Mouse (Mus musculus): Measurements from ENCODE around the gene Rhox4c. TPM values are rescaled to one million over a fixed set of nuclear protein-coding genes. Genes with fewer than 3 reads are reported as not detected.
"Not testable (repeated sequence)": the region's sequence is repeated elsewhere in the genome, so short reads cannot be mapped to it uniquely, and the experiment has no call there.

Rhox4c gene
- not detected in 2 replicates for polyA plus RNA-seq (2015; fragmentation: Nextera tagmentation; extraction: Ambion mirVana)

- not testable (repeated sequence) for H3K27me3 ChIP-seq; H3K4me1 ChIP-seq (replicated peaks); H3K9me3 ChIP-seq; H3K9ac ChIP-seq; H3K27ac ChIP-seq (replicated peaks); ATAC-seq (ENCODE audit: low FRiP score, low read depth); H3K4me3 ChIP-seq; H3K4me2 ChIP-seq; H3K36me3 ChIP-seq
- WGBS, result 92% methylated on average over 14 of the region's 14 CpGs
Measured at GRCm38 (mm10) chrX:37480037-37480436, at the start of gene Rhox4c. Gene Rhox4c (plus strand): TSS chrX:37480337.

GRCm38 (mm10) chrX:37432194-37432593, 47.9 kb upstream of the Rhox4c start, which contains the start of gene Rhox4b:
Gene Rhox4b (plus strand): TSS chrX:37432494.
- not testable (repeated sequence) for H3K4me3 ChIP-seq; H3K27me3 ChIP-seq; H3K9me3 ChIP-seq; H3K4me2 ChIP-seq; H3K4me1 ChIP-seq (replicated peaks); ATAC-seq (ENCODE audit: low FRiP score, low read depth); H3K9ac ChIP-seq; H3K36me3 ChIP-seq; H3K27ac ChIP-seq (replicated peaks)
- 87% methylated on average over 14 of the region's 15 CpGs for WGBS

GRCm38 (mm10) chrX:37453380-37453779, 26.8 kb upstream of the Rhox4c start, which contains the start of gene Rhox2c:
Gene Rhox2c (plus strand): TSS chrX:37453680.
- not testable (repeated sequence) for H3K9me3 ChIP-seq; H3K27ac ChIP-seq (replicated peaks); H3K4me3 ChIP-seq; ATAC-seq (ENCODE audit: low FRiP score, low read depth); H3K4me1 ChIP-seq (replicated peaks); H3K4me2 ChIP-seq; H3K9ac ChIP-seq; H3K36me3 ChIP-seq; H3K27me3 ChIP-seq
- 99% methylated on average over 7 of the region's 10 CpGs for WGBS

- not testable (repeated sequence) for ATAC-seq (ENCODE audit: low FRiP score, low read depth); H3K27me3 ChIP-seq; H3K27ac ChIP-seq (replicated peaks); H3K4me1 ChIP-seq (replicated peaks); H3K9me3 ChIP-seq; H3K4me2 ChIP-seq; H3K4me3 ChIP-seq; H3K36me3 ChIP-seq; H3K9ac ChIP-seq
- WGBS, result 85% methylated on average over 3 of the region's 4 CpGs
Measured at GRCm38 (mm10) chrX:37458285-37458684, 21.9 kb upstream of the Rhox4c start, which contains the start of gene Rhox3c. Gene Rhox3c (plus strand): TSS chrX:37458585.

GRCm38 (mm10) chrX:37514059-37514458, 33.9 kb downstream of the Rhox4c start, which contains the start of gene Rhox4d:
Gene Rhox4d (plus strand): TSS chrX:37514359.
- not testable (repeated sequence) for H3K4me1 ChIP-seq (replicated peaks); H3K36me3 ChIP-seq; H3K27ac ChIP-seq (replicated peaks); ATAC-seq (ENCODE audit: low FRiP score, low read depth); H3K4me2 ChIP-seq; H3K9ac ChIP-seq; H3K27me3 ChIP-seq; H3K4me3 ChIP-seq; H3K9me3 ChIP-seq
- 92% methylated on average over 15 of the region's 18 CpGs for WGBS

- not testable (repeated sequence) for H3K27me3 ChIP-seq
- WGBS, result 93% methylated on average over 2 of the region's 8 CpGs
Measured at GRCm38 (mm10) chrX:37530152-37530551, 50.0 kb downstream of the Rhox4c start, which contains the start of gene Rhox2e. Gene Rhox2e (plus strand): TSS chrX:37530452.

More at GRCm38 (mm10) chrX:37530152-37530551, 50.0 kb downstream of the Rhox4c start, which contains the start of gene Rhox2e:
- H3K9ac ChIP-seq; H3K27ac ChIP-seq (replicated peaks); H3K36me3 ChIP-seq; H3K4me3 ChIP-seq; ATAC-seq (ENCODE audit: low FRiP score, low read depth); H3K4me2 ChIP-seq; H3K4me1 ChIP-seq (replicated peaks); H3K9me3 ChIP-seq: not testable (repeated sequence)

Other genes with a start within 250 kb of the Rhox4c start
- not detected in 2 replicates for gene Rhox2a, start 235.4 kb upstream of the Rhox4c start, polyA plus RNA-seq (2015; fragmentation: Nextera tagmentation; extraction: Ambion mirVana)
- gene Rhox3a, start 230.4 kb upstream of the Rhox4c start, polyA plus RNA-seq (2015; fragmentation: Nextera tagmentation; extraction: Ambion mirVana), result not detected in 2 replicates
- gene Rhox4a, start 215.0 kb upstream of the Rhox4c start, polyA plus RNA-seq (2015; fragmentation: Nextera tagmentation; extraction: Ambion mirVana), result not detected in 2 replicates
- gene Rhox3a2, start 100.3 kb upstream of the Rhox4c start, polyA plus RNA-seq (2015; fragmentation: Nextera tagmentation; extraction: Ambion mirVana), result not detected in 2 replicates
- gene Rhox4a2, start 89.5 kb upstream of the Rhox4c start, polyA plus RNA-seq (2015; fragmentation: Nextera tagmentation; extraction: Ambion mirVana), result not detected in 2 replicates
- not detected in 2 replicates for gene Rhox2b, start 68.3 kb upstream of the Rhox4c start, polyA plus RNA-seq (2015; fragmentation: Nextera tagmentation; extraction: Ambion mirVana)
- not detected in 2 replicates for gene Rhox4b, start 47.8 kb upstream of the Rhox4c start, polyA plus RNA-seq (2015; fragmentation: Nextera tagmentation; extraction: Ambion mirVana)
- not detected in 2 replicates for gene Rhox2c, start 26.7 kb upstream of the Rhox4c start, polyA plus RNA-seq (2015; fragmentation: Nextera tagmentation; extraction: Ambion mirVana)
- not detected in 2 replicates for gene Rhox3c, start 21.8 kb upstream of the Rhox4c start, polyA plus RNA-seq (2015; fragmentation: Nextera tagmentation; extraction: Ambion mirVana)
- gene Rhox2d, start 13.1 kb downstream of the Rhox4c start, polyA plus RNA-seq (2015; fragmentation: Nextera tagmentation; extraction: Ambion mirVana), result not detected in 2 replicates
- gene Rhox4d, start 34.0 kb downstream of the Rhox4c start, polyA plus RNA-seq (2015; fragmentation: Nextera tagmentation; extraction: Ambion mirVana), result not detected in 2 replicates
- gene Rhox2e, start 50.1 kb downstream of the Rhox4c start, polyA plus RNA-seq (2015; fragmentation: Nextera tagmentation; extraction: Ambion mirVana), result not detected in 2 replicates
- not detected in 2 replicates for gene Rhox3e, start 61.7 kb downstream of the Rhox4c start, polyA plus RNA-seq (2015; fragmentation: Nextera tagmentation; extraction: Ambion mirVana)
- not detected in 2 replicates for gene Rhox4e, start 77.1 kb downstream of the Rhox4c start, polyA plus RNA-seq (2015; fragmentation: Nextera tagmentation; extraction: Ambion mirVana)
- gene Rhox2f, start 91.1 kb downstream of the Rhox4c start, polyA plus RNA-seq (2015; fragmentation: Nextera tagmentation; extraction: Ambion mirVana), result not detected in 2 replicates
- gene Rhox3f, start 100.7 kb downstream of the Rhox4c start, polyA plus RNA-seq (2015; fragmentation: Nextera tagmentation; extraction: Ambion mirVana), result not detected in 2 replicates
- gene Rhox4f, start 127.4 kb downstream of the Rhox4c start, polyA plus RNA-seq (2015; fragmentation: Nextera tagmentation; extraction: Ambion mirVana), result not detected in 2 replicates
- not detected in 2 replicates for gene Rhox3g, start 148.3 kb downstream of the Rhox4c start, polyA plus RNA-seq (2015; fragmentation: Nextera tagmentation; extraction: Ambion mirVana)
- not detected in 2 replicates for gene Rhox2g, start 163.1 kb downstream of the Rhox4c start, polyA plus RNA-seq (2015; fragmentation: Nextera tagmentation; extraction: Ambion mirVana)
- not detected in 2 replicates for gene Rhox4g, start 171.0 kb downstream of the Rhox4c start, polyA plus RNA-seq (2015; fragmentation: Nextera tagmentation; extraction: Ambion mirVana)
- not detected in 2 replicates for gene Rhox3h, start 188.4 kb downstream of the Rhox4c start, polyA plus RNA-seq (2015; fragmentation: Nextera tagmentation; extraction: Ambion mirVana)
- not detected in 2 replicates for gene Rhox2h, start 192.9 kb downstream of the Rhox4c start, polyA plus RNA-seq (2015; fragmentation: Nextera tagmentation; extraction: Ambion mirVana)